Mouse (Mus musculus) heart, adult 9 months (tissue): ENCODE measurements around the gene Arhgef12.

Source experiments
- DNase-seq, 2 experiments: peaks; one replicate each; pipeline ENCODE4 v3.0.0; 2022; ENCODE audit warnings: low spot score in 2 of 2

Gene Arhgef12

DNA sequence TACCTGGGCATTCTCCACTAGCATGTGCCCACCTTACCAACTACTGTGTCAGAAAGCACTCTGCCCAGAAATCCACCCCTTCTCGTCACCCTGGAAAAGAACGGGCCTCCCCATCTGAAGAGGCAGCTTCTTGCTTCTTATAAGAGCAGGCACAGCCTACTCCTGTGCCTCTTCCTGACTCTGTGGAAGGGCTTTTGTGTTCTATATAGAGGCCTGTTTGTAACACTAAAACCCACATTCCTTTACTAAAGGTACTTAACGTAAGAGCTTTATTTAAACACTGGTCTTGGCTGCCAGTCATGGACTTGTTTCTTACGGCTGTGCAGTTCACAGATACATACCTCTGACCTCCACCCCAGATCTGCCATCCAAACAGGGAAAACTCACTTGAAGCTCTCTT lies 185.2 kb downstream of the Arhgef12 start:
- DNase-seq = no peak

DNA sequence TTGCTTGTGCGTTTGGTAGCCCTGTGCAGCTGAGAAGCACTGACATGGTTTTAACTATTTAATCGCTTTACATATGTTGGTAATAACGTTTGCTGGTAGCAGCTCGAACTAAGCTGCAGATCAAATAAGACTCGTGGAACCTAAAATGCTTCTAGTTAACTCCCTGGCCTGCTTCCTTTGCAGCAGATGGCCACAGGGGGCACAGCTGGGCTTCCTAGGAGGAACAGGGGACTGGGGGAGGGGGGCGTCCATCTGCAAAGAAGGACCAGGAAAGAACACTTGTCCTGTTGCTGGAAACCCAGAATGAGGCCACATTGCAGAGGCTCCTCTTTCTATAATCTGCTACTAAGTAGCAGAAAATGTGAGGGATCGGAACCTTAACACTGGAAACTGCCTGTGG lies 186.8 kb downstream of the Arhgef12 start:
- no peak for DNase-seq

DNA sequence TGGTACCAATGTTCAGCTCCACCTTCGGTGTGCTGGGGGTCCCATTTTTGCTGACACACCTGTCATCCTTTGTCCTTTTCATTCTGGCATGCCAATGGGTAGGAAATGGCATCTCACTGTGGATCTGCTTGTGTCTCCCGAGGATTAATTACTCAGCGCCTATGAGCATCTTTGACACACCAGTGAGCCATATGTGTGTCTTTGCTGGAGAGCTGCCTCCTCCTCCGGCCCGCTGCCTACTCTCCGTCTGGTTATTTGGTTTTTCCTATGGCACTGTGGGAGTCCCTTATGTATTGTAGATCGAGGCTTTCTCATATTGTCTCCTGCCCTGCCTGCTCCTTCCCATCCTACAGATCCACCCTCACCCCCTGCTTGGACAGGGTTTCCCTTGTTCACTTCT lies 189.1 kb downstream of the Arhgef12 start:
- no peak for DNase-seq
